Mouse (Mus musculus): ENCODE results near the gene Nlgn1.

GRCm38 (mm10) chr3:26152510-26153035, 179.7 kb downstream of the Nlgn1 start:
- TF ChIP-seq CTCF (IDR thresholded peaks at IDR 0.05; ENCODE audit: extremely low read depth, insufficient read length, insufficient replicate concordance, low read depth, low read length) (no peak), POLR2A (IDR thresholded peaks at IDR 0.05; ENCODE audit: low read depth, low read length) (no peak)

Measured in small intestine, adult 2 months (tissue).